Mouse (Mus musculus) cerebellum, adult 2 months (tissue): ENCODE results near the gene Mycbp2.

Experiments used
- CTCF ChIP-seq: fragments of 200-500 bp; IDR thresholded peaks from 2 replicates; pipeline ENCODE4 v1.5.1; 2011; ENCODE audit warnings: low read depth, mild to moderate bottlenecking, control low read depth, low read length, moderate library complexity, borderline replicate concordance; ENCODE audit not compliant: insufficient read depth
- POLR2A ChIP-seq: fragments of 200-500 bp; IDR thresholded peaks from 2 replicates; pipeline ENCODE4 v1.6.1; 2011; ENCODE audit warnings: low read length, control low read depth, borderline replicate concordance; ENCODE audit not compliant: insufficient read depth

DNA sequence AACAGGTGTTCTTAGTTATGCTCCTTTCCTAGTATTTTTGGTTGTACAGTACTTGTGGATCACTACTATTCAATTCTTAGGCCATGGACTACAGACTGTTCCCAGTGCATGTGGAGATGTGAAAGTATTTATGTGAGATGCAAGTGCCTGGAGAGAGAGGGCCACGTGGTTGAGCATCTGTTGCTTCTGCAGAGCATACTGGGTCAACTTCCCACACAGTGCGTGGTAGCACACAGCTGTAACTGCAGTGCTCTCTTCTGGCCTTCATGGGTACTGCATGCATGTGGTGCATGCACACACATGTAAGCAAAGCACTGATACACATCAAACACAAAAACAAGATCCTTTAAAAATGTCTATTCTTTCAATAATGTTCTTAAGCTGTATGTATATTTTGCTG is 214.6 kb downstream of the Mycbp2 start:
- TF ChIP-seq CTCF (peak; percentile 56), POLR2A (no peak)
